Mouse (Mus musculus) adrenal gland, postnatal 10 days (tissue): ENCODE results near the gene Gcnt3. TPM values are rescaled to one million over a fixed set of nuclear protein-coding genes. Genes with fewer than 3 reads are reported as not detected.
"Not testable (repeated sequence)": the region's sequence is repeated elsewhere in the genome, so short reads cannot be mapped to it uniquely, and the experiment has no call there.

ENCODE experiments used
- DNase-seq: peaks from one replicate; pipeline ENCODE4 v3.0.0; 2021; ENCODE audit warnings: mixed read lengths
- total RNA-seq, 2 experiments: library from RNA; stranded (reverse); gene quantifications; 2 replicates each; pipeline ENCODE4 v1.2.3; 2021

The Gcnt3 gene
- total RNA-seq, 2 experiments from 2014 or later, result not detected

- no peak for DNase-seq
Measured at GRCm38 (mm10) chr9:70042935-70043334, 5.0 kb upstream of the Gcnt3 start.

GRCm38 (mm10) chr9:70042137-70042536, 4.2 kb upstream of the Gcnt3 start:
- no peak for DNase-seq

- no peak for DNase-seq
Measured at GRCm38 (mm10) chr9:70040570-70040969, 2.7 kb upstream of the Gcnt3 start.

GRCm38 (mm10) chr9:70039597-70040385, 1.9 kb upstream of the Gcnt3 start:
- DNase-seq, result no peak

GRCm38 (mm10) chr9:70036646-70037045, 1.2 kb downstream of the Gcnt3 start:
- DNase-seq, result no peak

- DNase-seq, result no peak
Measured at GRCm38 (mm10) chr9:70034702-70035101, 3.2 kb downstream of the Gcnt3 start.

GRCm38 (mm10) chr9:70033056-70033455, 4.8 kb downstream of the Gcnt3 start:
- no peak for DNase-seq

- DNase-seq, result no peak
Measured at GRCm38 (mm10) chr9:70032167-70032566, 5.7 kb downstream of the Gcnt3 start.

- no peak for DNase-seq
Measured at GRCm38 (mm10) chr9:70025365-70026012, 12.4 kb downstream of the Gcnt3 start.

GRCm38 (mm10) chr9:70024648-70025047, 13.2 kb downstream of the Gcnt3 start:
- DNase-seq, result no peak

GRCm38 (mm10) chr9:70023615-70024014, 14.3 kb downstream of the Gcnt3 start:
- not testable (repeated sequence) for DNase-seq

- DNase-seq, result no peak
Measured at GRCm38 (mm10) chr9:70022083-70022482, 15.8 kb downstream of the Gcnt3 start.

GRCm38 (mm10) chr9:70021610-70022009, 16.3 kb downstream of the Gcnt3 start:
- DNase-seq, result no peak

GRCm38 (mm10) chr9:70018879-70019278, 19.0 kb downstream of the Gcnt3 start:
- DNase-seq, result no peak

- DNase-seq, result no peak
Measured at GRCm38 (mm10) chr9:70015632-70016031, 22.3 kb downstream of the Gcnt3 start.

- DNase-seq, result peak; percentile 96
Measured at GRCm38 (mm10) chr9:70012408-70012901, 25.4 kb downstream of the Gcnt3 start, which contains the start of gene Gtf2a2. Gene Gtf2a2, plus strand, starts transcription at chr9:70012550.

- DNase-seq, result no peak
Measured at GRCm38 (mm10) chr9:70011537-70012407, 26.1 kb downstream of the Gcnt3 start.

- DNase-seq, result no peak
Measured at GRCm38 (mm10) chr9:70010781-70011473, 27.0 kb downstream of the Gcnt3 start.

GRCm38 (mm10) chr9:70009754-70010304, 28.1 kb downstream of the Gcnt3 start:
- no peak for DNase-seq

GRCm38 (mm10) chr9:70007506-70008248, 30.2 kb downstream of the Gcnt3 start:
- no peak for DNase-seq

- no peak for DNase-seq
Measured at GRCm38 (mm10) chr9:70006984-70007383, 30.9 kb downstream of the Gcnt3 start.
